Mouse (Mus musculus) large intestine, adult 2 months (tissue): ENCODE measurements around the gene Cacna2d4. TPM values are rescaled to one million over a fixed set of nuclear protein-coding genes. Genes with fewer than 3 reads are reported as not detected.

Experiments used
- DNase-seq: peaks from one replicate; pipeline ENCODE4 v3.0.0-alpha.2; 2012; ENCODE audit warnings: low read depth, low spot score
- WGBS: fragments of 180-500 bp; shearing (Covaris S2); methylation state at CpG from one replicate; pipeline ENCODE4 v1.1.7; 2018; 5-methylcytosine and 5-hydroxymethylcytosine counted together
- polyA plus RNA-seq: library from polyadenylated mRNA; depleted of rRNA; stranded (reverse); fragments of >200 nt; gene quantifications from 2 replicates; pipeline ENCODE4 v1.2.3, GENCODE M21; 2012

Gene Cacna2d4
- polyA plus RNA-seq, 1 experiment, result 0.37 TPM

GRCm38 (mm10) chr6:119218591-119218990 lies 17.7 kb upstream of the Cacna2d4 start:
- WGBS, result 92% methylated on average over 5 of the region's 5 CpGs
- DNase-seq, result no peak

GRCm38 (mm10) chr6:119219237-119219870 lies 17.0 kb upstream of the Cacna2d4 start:
- 86% methylated on average over 15 of the region's 15 CpGs for WGBS
- no peak for DNase-seq

GRCm38 (mm10) chr6:119220297-119220696 lies 16.0 kb upstream of the Cacna2d4 start:
- DNase-seq, result no peak
- WGBS, result 40% methylated on average over 10 of the region's 10 CpGs

- no peak for DNase-seq
- WGBS, result 53% methylated on average over 13 of the region's 13 CpGs
These were observed 11.7 kb upstream of the Cacna2d4 start for GRCm38 (mm10) chr6:119224451-119225195.

- no peak for DNase-seq
- 75% methylated on average over 12 of the region's 12 CpGs for WGBS
These were observed 11.1 kb upstream of the Cacna2d4 start for GRCm38 (mm10) chr6:119225226-119225625.

- 83% methylated on average over 6 of the region's 6 CpGs for WGBS
These were observed 10.6 kb upstream of the Cacna2d4 start for GRCm38 (mm10) chr6:119225731-119226130.

GRCm38 (mm10) chr6:119227001-119227400 lies 9.3 kb upstream of the Cacna2d4 start:
- WGBS, result 86% methylated on average over 8 of the region's 8 CpGs
- no peak for DNase-seq

More at GRCm38 (mm10) chr6:119225731-119226130, 10.6 kb upstream of the Cacna2d4 start:
- DNase-seq, result no peak

GRCm38 (mm10) chr6:119228861-119229603 lies 7.3 kb upstream of the Cacna2d4 start:
- WGBS, result 84% methylated on average over 11 of the region's 11 CpGs
- DNase-seq, result no peak

- 27% methylated on average over 3 of the region's 3 CpGs for WGBS
These were observed 3.3 kb upstream of the Cacna2d4 start for GRCm38 (mm10) chr6:119233066-119233465.

GRCm38 (mm10) chr6:119235441-119235840 lies 885 bp upstream of the Cacna2d4 start:
- WGBS, result 72% methylated on average over 5 of the region's 5 CpGs
- DNase-seq, result no peak

More at GRCm38 (mm10) chr6:119233066-119233465, 3.3 kb upstream of the Cacna2d4 start:
- no peak for DNase-seq

GRCm38 (mm10) chr6:119237427-119237989 lies 1.2 kb downstream of the Cacna2d4 start:
- no peak for DNase-seq
- 43% methylated on average over 8 of the region's 8 CpGs for WGBS

GRCm38 (mm10) chr6:119239341-119240005 lies 3.1 kb downstream of the Cacna2d4 start:
- DNase-seq, result no peak
- 81% methylated on average over 5 of the region's 5 CpGs for WGBS

- no peak for DNase-seq
- WGBS, result 66% methylated on average over 7 of the region's 7 CpGs
These were observed 3.9 kb downstream of the Cacna2d4 start for GRCm38 (mm10) chr6:119240256-119240655.

- no peak for DNase-seq
- 61% methylated on average over 21 of the region's 21 CpGs for WGBS
These were observed 4.8 kb downstream of the Cacna2d4 start for GRCm38 (mm10) chr6:119240871-119241705.

GRCm38 (mm10) chr6:119246082-119246481 lies 9.8 kb downstream of the Cacna2d4 start:
- no peak for DNase-seq
- WGBS, result 40% methylated on average over 2 of the region's 2 CpGs

GRCm38 (mm10) chr6:119248578-119248977 lies 12.3 kb downstream of the Cacna2d4 start:
- 66% methylated on average over 3 of the region's 3 CpGs for WGBS
- no peak for DNase-seq

GRCm38 (mm10) chr6:119249726-119250125 lies 13.4 kb downstream of the Cacna2d4 start:
- WGBS, result 86% methylated on average over 10 of the region's 10 CpGs

GRCm38 (mm10) chr6:119251704-119252103 lies 15.4 kb downstream of the Cacna2d4 start:
- 72% methylated on average over 4 of the region's 4 CpGs for WGBS
- no peak for DNase-seq

More at GRCm38 (mm10) chr6:119249726-119250125, 13.4 kb downstream of the Cacna2d4 start:
- DNase-seq, result no peak

- WGBS, result 74% methylated on average over 2 of the region's 2 CpGs
These were observed 40.4 kb downstream of the Cacna2d4 start for GRCm38 (mm10) chr6:119276713-119277112.

More at GRCm38 (mm10) chr6:119276713-119277112, 40.4 kb downstream of the Cacna2d4 start:
- DNase-seq, result no peak
